Mouse (Mus musculus) hindbrain, embryonic 14.5 days (tissue): ENCODE data around the gene Guca2a. TPM values are rescaled to one million over a fixed set of nuclear protein-coding genes. Genes with fewer than 3 reads are reported as not detected.
A peak's percentile ranks its signal among the peaks of the same experiment; 100 is the strongest.

Source experiments
- ATAC-seq: fragments of 200-750 bp; cut with Nextera tagmentation; 2 replicates; pipeline ENCODE4 v1.8.0; 2017; ENCODE audit warnings: moderate number of reproducible peaks, mild to moderate bottlenecking, moderate TSS enrichment, moderate library complexity; ENCODE audit not compliant: low FRiP score
- DNase-seq: peaks from one replicate; pipeline ENCODE4 v3.0.0-alpha.2; 2015; ENCODE audit warnings: low spot score
- H3K27ac ChIP-seq: fragments of 300-500 bp; sonication (generic); 2 replicates; pipeline ENCODE4 v1.5.1; 2014; ENCODE audit warnings: mild to moderate bottlenecking, moderate library complexity
- H3K27me3 ChIP-seq: fragments of 300-500 bp; sonication (generic); 2 replicates; pipeline ENCODE4 v1.6.1; 2014; ENCODE audit warnings: mild to moderate bottlenecking, low read length, mixed read lengths; ENCODE audit not compliant: control insufficient read depth, insufficient read depth
- H3K36me3 ChIP-seq: fragments of 300-500 bp; sonication (generic); replicated peaks from 2 replicates; pipeline ENCODE4 v1.6.1; 2014; ENCODE audit not compliant: control insufficient read depth, insufficient read depth
- H3K4me1 ChIP-seq: fragments of 300-500 bp; sonication (generic); replicated peaks from 2 replicates; pipeline ENCODE4 v1.6.1; 2014; ENCODE audit warnings: antibody characterized with exemption, low read length, mixed read lengths; ENCODE audit not compliant: control insufficient read depth, insufficient read depth
- H3K4me2 ChIP-seq: fragments of 300-500 bp; sonication (generic); replicated peaks from 2 replicates; pipeline ENCODE4 v1.6.1; 2014; ENCODE audit warnings: mild to moderate bottlenecking, moderate library complexity
- H3K4me3 ChIP-seq: fragments of 300-500 bp; sonication (generic); replicated peaks from 2 replicates; pipeline ENCODE4 v1.5.1; 2014; ENCODE audit warnings: mild to moderate bottlenecking, low read length
- H3K9ac ChIP-seq: fragments of 300-500 bp; sonication (generic); 2 replicates; pipeline ENCODE4 v1.6.1; 2014
- H3K9me3 ChIP-seq: fragments of 300-500 bp; sonication (generic); 2 replicates; pipeline ENCODE4 v1.6.1; 2016; ENCODE audit warnings: low read length; ENCODE audit not compliant: control insufficient read depth
- WGBS: fragments of 180-500 bp; shearing (Covaris S2); extraction: QIAGEN DNeasy Blood & Tissue Kit; methylation state at CpG from one replicate; pipeline ENCODE4 v1.1.7; 2014; 5-methylcytosine and 5-hydroxymethylcytosine counted together
- polyA plus RNA-seq: library from polyadenylated mRNA; unstranded; fragments of >200 nt; fragmentation: Nextera tagmentation; extraction: Ambion mirVana; gene quantifications from 2 replicates; pipeline ENCODE4 v1.2.1, GENCODE M21; 2014

Gene Guca2a
- polyA plus RNA-seq, 1 experiment from 2014 or later: not detected

DNA sequence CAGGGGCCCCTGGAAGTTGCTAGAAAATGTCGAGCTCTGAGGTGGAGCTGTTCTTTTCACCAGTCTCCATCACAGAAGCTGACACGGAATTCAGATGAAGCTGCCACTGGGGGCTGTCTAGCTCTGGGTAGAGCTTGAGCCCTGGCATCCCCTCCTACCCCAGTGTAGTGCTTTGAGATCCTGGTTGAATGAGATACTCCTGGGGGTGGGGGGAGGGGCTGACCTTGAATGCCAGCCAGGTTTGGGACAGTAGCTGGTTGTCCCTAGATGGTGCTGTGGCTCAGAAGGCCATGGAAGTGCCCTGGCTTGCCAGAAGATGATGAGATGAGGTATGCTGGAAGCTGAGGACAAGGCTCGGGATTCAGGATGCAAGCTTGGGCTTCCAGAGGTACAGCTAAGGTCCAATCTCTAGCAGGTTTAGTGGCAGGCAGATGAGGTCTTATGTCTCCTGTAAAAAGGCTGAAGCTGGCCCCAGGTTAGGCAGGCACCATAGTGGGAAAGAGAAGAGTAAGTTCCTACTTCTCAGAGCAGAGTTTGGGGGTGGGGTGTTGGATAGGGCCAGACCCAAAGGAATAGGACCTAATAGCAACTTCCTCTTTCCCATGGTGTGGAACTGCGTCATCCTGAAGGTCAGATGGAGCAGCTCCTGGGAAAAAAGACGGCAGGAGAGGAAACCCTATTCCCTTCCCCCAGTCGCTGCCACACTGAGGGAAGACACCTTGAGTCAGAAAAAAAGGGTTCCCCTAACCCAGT is 2.4 kb upstream of the Guca2a start:
- H3K9ac ChIP-seq: no peak overlapping the region
- peaks cover 21% of the 10 kb centered on the region for H3K4me1 ChIP-seq
- 0 out of 2 replicates have a peak, but pooled peaks cover 4% of the 10 kb centered on the region for H3K36me3 ChIP-seq
- ATAC-seq (0 out of 2 replicates have a peak, but pooled peaks have one; percentile 34), DNase-seq (no peak)
- H3K27me3 ChIP-seq: no peaks in the 10 kb centered on the region
- H3K4me3 ChIP-seq: no peak overlapping the region
- H3K27ac ChIP-seq: no peak overlapping the region
- H3K9me3 ChIP-seq: no peaks in the 10 kb centered on the region
- H3K4me2 ChIP-seq: no peak overlapping the region
- WGBS: 72% methylated on average over 6 of the region's 6 CpGs

DNA sequence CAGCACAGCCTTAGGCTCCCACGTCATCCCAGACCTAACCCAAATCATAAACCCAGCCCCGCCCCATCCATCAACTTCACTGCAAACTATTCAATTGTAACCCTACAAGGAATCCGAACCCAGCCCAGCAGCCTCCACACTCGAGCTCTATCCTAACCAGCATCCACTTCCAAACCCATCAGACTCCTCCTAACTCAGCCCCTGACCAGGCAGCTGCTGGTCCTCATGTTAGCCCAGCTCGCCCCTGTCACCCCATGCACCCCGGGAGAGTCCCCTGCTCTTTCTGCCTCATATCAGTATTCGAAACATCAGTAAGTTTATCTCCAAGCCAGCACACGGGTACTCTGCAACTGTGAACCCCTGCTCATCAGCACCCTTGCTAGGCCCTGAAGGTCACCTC is 1.8 kb upstream of the Guca2a start:
- WGBS: 79% methylated on average over 8 of the region's 8 CpGs
- ATAC-seq (no peak), DNase-seq (no peak)
- H3K4me3 ChIP-seq: no peak overlapping the region
- no peak overlapping the region for H3K9ac ChIP-seq
- peaks cover 21% of the 10 kb centered on the region for H3K4me1 ChIP-seq
- no peaks in the 10 kb centered on the region for H3K27me3 ChIP-seq
- no peak overlapping the region for H3K27ac ChIP-seq
- H3K9me3 ChIP-seq: no peaks in the 10 kb centered on the region
- H3K4me2 ChIP-seq: no peak overlapping the region
- H3K36me3 ChIP-seq: no peaks in the 10 kb centered on the region

DNA sequence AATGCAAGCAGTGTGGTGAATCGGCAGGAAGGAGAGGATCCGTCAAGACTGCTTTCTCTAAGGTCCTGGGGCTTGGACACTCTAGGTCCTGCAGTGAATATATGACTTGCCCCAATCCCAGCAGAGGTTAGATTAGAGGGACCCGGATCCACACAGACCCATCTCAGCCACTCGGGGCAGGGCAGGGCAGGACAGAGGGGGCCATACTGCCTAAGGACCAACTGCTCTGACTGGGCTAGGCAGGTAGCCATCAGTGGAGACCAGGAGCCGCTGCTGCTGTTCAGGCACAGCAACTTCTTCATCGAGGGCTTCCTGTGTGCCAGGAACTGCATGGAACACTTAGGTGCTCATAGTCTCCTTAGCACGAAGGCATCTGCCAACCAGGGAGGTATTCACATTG is 773 bp upstream of the Guca2a start:
- no peak overlapping the region for H3K4me3 ChIP-seq
- H3K9ac ChIP-seq: no peak overlapping the region
- peaks cover 21% of the 10 kb centered on the region for H3K4me1 ChIP-seq
- no peak overlapping the region for H3K27ac ChIP-seq
- H3K27me3 ChIP-seq: no peaks in the 10 kb centered on the region
- no peaks in the 10 kb centered on the region for H3K36me3 ChIP-seq
- 86% methylated on average over 7 of the region's 7 CpGs for WGBS
- DNase-seq (no peak), ATAC-seq (no peak)
- H3K9me3 ChIP-seq: no peaks in the 10 kb centered on the region
- H3K4me2 ChIP-seq: no peak overlapping the region

GRCm38 (mm10) chr4:119637946-119638345 is 442 bp downstream of the Guca2a start:
- H3K27me3 ChIP-seq: no peaks in the 10 kb centered on the region
- WGBS: 77% methylated on average over 6 of the region's 6 CpGs
- DNase-seq (no peak), ATAC-seq (no peak)
- no peak overlapping the region for H3K9ac ChIP-seq
- H3K4me3 ChIP-seq: no peak overlapping the region
- H3K4me2 ChIP-seq: no peak overlapping the region
- H3K27ac ChIP-seq: no peak overlapping the region
- H3K36me3 ChIP-seq: no peaks in the 10 kb centered on the region
- peaks cover 4% of the 10 kb centered on the region for H3K9me3 ChIP-seq
- H3K4me1 ChIP-seq: peaks cover 19% of the 10 kb centered on the region

DNA sequence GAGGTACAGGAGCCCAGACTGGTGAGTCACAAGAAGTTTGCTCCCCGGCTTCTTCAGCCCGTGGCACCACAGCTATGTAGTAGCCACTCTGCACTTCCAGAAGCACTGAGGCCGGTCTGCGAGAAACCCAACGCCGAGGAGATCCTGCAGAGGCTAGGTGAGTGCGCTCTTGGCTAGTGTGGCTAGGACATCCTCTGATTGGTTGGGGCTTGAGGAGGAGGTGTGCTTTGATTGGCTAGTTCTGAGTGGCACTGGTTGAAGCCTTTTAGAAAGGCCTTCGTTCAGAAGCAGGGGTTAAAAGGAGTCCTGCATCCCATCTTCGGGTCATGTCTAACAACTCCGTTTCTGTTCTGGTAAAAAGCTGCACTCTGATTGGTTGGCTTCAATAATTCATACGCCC is 1.2 kb downstream of the Guca2a start:
- DNase-seq (no peak), ATAC-seq (no peak)
- H3K9ac ChIP-seq: no peak overlapping the region
- no peaks in the 10 kb centered on the region for H3K27me3 ChIP-seq
- H3K36me3 ChIP-seq: no peaks in the 10 kb centered on the region
- H3K4me1 ChIP-seq: peaks cover 12% of the 10 kb centered on the region
- WGBS: 61% methylated on average over 11 of the region's 11 CpGs
- no peak overlapping the region for H3K4me2 ChIP-seq
- H3K9me3 ChIP-seq: peaks cover 4% of the 10 kb centered on the region
- no peak overlapping the region for H3K27ac ChIP-seq
- H3K4me3 ChIP-seq: no peak overlapping the region

DNA sequence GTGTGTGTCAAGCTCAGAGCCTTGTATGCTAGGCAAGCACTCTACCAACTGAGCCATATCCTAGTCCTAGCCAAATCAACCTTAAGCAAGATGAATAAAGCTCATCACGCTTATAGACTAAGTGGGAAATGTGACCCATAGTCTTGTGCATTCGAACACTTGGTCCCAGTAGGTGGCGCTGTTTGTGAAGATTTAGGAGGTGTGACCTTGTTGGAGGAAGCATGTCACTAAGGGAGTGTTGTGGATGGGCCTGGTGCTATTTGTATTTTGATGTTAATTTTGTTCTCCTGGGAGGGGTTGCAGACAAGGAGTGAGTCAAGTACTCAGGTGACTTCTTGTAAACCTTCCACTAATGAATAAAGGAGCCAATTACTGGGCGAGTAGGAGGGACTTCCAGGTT is 5.2 kb downstream of the Guca2a start:
- Histone ChIP-seq H3K4me2 (no peak overlapping the region), H3K9ac (no peak overlapping the region), H3K27ac (no peak overlapping the region), H3K36me3 (no peaks in the 10 kb centered on the region), H3K4me1 (no peaks in the 10 kb centered on the region), H3K27me3 (no peaks in the 10 kb centered on the region), H3K9me3 (peaks cover 4% of the 10 kb centered on the region), H3K4me3 (no peak overlapping the region)
- whole genome bisulfite sequencing: 87% methylated on average over 4 of the region's 4 CpGs
- ATAC-seq (no peak), DNase-seq (no peak)

DNA sequence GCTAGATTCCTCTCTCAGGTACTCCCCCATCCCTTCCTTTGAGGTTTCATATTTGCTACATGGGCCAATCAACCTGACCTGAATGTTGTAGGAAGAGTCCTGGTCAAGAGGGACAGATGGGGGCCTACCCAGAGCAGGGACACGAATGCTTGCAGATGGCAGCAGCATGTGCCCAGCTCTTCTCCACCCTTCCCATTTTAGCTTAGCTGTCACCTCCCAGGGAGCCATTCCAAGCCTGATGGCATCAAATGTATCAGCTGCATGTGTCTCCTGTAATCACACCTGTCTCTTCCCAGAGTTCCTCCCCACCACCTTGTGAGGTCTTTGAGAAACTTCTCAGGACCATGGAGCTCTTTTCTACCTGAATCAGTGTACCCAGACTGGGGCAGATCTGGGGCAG is 19.5 kb downstream of the Guca2a start:
- Histone ChIP-seq H3K9me3 (peaks cover 10% of the 10 kb centered on the region), H3K4me3 (no peak overlapping the region), H3K9ac (no peak overlapping the region), H3K27ac (no peak overlapping the region), H3K27me3 (no peaks in the 10 kb centered on the region), H3K4me2 (no peak overlapping the region), H3K4me1 (no peaks in the 10 kb centered on the region), H3K36me3 (no peaks in the 10 kb centered on the region)
- DNase-seq (no peak), ATAC-seq (no peak)
- 89% methylated on average over 1 of the region's 1 CpGs for WGBS

- H3K27ac ChIP-seq: no peak overlapping the region
- H3K4me2 ChIP-seq: no peak overlapping the region
- H3K9ac ChIP-seq: no peak overlapping the region
- H3K9me3 ChIP-seq: peaks cover 4% of the 10 kb centered on the region
- no peak for ATAC-seq
- 71% methylated on average over 2 of the region's 2 CpGs for WGBS
- no peaks in the 10 kb centered on the region for H3K27me3 ChIP-seq
- H3K4me3 ChIP-seq: no peak overlapping the region
- H3K4me1 ChIP-seq: no peaks in the 10 kb centered on the region
- no peak for DNase-seq
- H3K36me3 ChIP-seq: no peaks in the 10 kb centered on the region
Measured at GRCm38 (mm10) chr4:119658246-119658645, 20.7 kb downstream of the Guca2a start.

DNA sequence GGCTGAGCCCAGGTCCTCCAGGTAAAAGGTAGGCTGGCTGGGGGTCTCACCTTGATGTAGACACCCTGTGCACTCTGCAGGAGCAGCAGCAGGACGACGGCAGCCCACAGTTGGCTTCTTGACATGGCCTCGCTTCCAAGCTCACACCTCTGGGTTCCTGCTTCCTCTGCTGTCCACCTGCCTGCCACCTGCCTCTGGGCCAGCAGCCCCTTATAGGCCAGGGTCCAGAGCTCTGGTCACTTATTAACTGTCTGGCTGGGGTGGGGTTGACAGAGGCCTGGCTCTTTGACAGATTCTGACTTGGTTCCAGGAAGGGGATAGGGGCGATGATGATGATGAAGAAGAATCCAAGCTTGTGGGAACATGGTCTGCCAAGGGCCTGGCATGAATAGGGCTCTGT is 21.2 kb downstream of the Guca2a start, which contains the start of gene Guca2b:
TSS of gene Guca2b (minus strand) at position 224 of the 400 bp plus-strand sequence.
- H3K27me3 ChIP-seq: no peaks in the 10 kb centered on the region
- H3K36me3 ChIP-seq: no peaks in the 10 kb centered on the region
- no peak within 1 kb of the TSS for H3K9ac ChIP-seq
- whole genome bisulfite sequencing: 89% methylated on average over 4 of the region's 4 CpGs
- DNase-seq: no peak
- H3K9me3 ChIP-seq: no peaks in the 10 kb centered on the region
- H3K4me3 ChIP-seq: no peak within 1 kb of the TSS
- no peak within 1 kb of the TSS for H3K27ac ChIP-seq
- ATAC-seq: no peak
- no peak within 1 kb of the TSS for H3K4me2 ChIP-seq
- H3K4me1 ChIP-seq: no peaks in the 10 kb centered on the region

- Histone ChIP-seq H3K9ac (no peak overlapping the region), H3K4me2 (no peak overlapping the region), H3K9me3 (no peaks in the 10 kb centered on the region), H3K27me3 (no peaks in the 10 kb centered on the region), H3K27ac (no peak overlapping the region), H3K4me3 (no peak overlapping the region), H3K36me3 (no peaks in the 10 kb centered on the region), H3K4me1 (no peaks in the 10 kb centered on the region)
- DNase-seq: no peak
- ATAC-seq: no peak
- WGBS: 84% methylated on average over 8 of the region's 8 CpGs
Measured at GRCm38 (mm10) chr4:119660007-119660406, 22.5 kb downstream of the Guca2a start.
